ENCODE assay signal across 8 mouse cellular contexts in genomic region chr19:34879624-34880023, GRCm38 (mm10). TPM values are rescaled to one million over a fixed set of nuclear protein-coding genes. Genes with fewer than 3 reads are reported as not detected.
DNase-seq lines count a peak whose midpoint lies in the region; ATAC-seq lines count a peak whose summit lies in the region.

No protein-coding gene starts in this region.

- H3K4me3 ChIP-seq in megakaryocyte, embryonic 14.5 days (replicated peaks), result peak overlapping the region; percentile 97
- H3K4me3 ChIP-seq in forebrain, embryonic 15.5 days, result peak overlapping the region; percentile 80
- H3K4me3 ChIP-seq in limb, embryonic 13.5 days, result peak overlapping the region; percentile 88
- peak overlapping the region; percentile 85 for H3K4me3 ChIP-seq in stomach, embryonic 14.5 days (ENCODE audit: low read depth, low read length)

- no peaks in the 10 kb centered on the region for H3K9me3 ChIP-seq in megakaryocyte, embryonic 14.5 days
- H3K9me3 ChIP-seq in forebrain, embryonic 15.5 days, result no peaks in the 10 kb centered on the region
- H3K9me3 ChIP-seq in limb, embryonic 13.5 days, result no peaks in the 10 kb centered on the region
- H3K9me3 ChIP-seq in stomach, embryonic 14.5 days (ENCODE audit: control insufficient read depth, low read depth, low read length), result no peaks in the 10 kb centered on the region

- peak overlapping the region; percentile 95 for H3K27ac ChIP-seq in forebrain, embryonic 15.5 days (replicated peaks)
- H3K27ac ChIP-seq in limb, embryonic 13.5 days, result peak overlapping the region; percentile 97; the same call in 1 of the 2 replicates
- peak overlapping the region; percentile 97; the same call in 1 of the 2 replicates for H3K27ac ChIP-seq in stomach, embryonic 14.5 days (ENCODE audit: low read length)

- peak overlapping the region; percentile 94 for H3K9ac ChIP-seq in forebrain, embryonic 15.5 days (replicated peaks)
- peak overlapping the region; percentile 96 for H3K9ac ChIP-seq in limb, embryonic 13.5 days
- peak overlapping the region; percentile 95 for H3K9ac ChIP-seq in stomach, embryonic 14.5 days (replicated peaks; ENCODE audit: low read depth, low read length)

- peaks cover 45% of the 10 kb centered on the region for H3K4me1 ChIP-seq in megakaryocyte, embryonic 14.5 days
- peaks cover 18% of the 10 kb centered on the region for H3K4me1 ChIP-seq in forebrain, embryonic 15.5 days
- peaks cover 19% of the 10 kb centered on the region for H3K4me1 ChIP-seq in limb, embryonic 13.5 days
- peaks cover 7% of the 10 kb centered on the region for H3K4me1 ChIP-seq in stomach, embryonic 14.5 days (ENCODE audit: control insufficient read depth, insufficient read depth, low read length)

- no peak for DNase-seq in cerebellum, adult 11 months
- no peak for DNase-seq in left cerebral cortex, postnatal 14 days (ENCODE audit: low spot score in 2 of 2)
- DNase-seq in frontal cortex, adult 2 months (ENCODE audit: extremely low spot score in 1 of 2, low spot score in 1 of 2), result no peak

- intact Hi-C loops in left cerebral cortex, postnatal 14 days (cut with DNase I), result loop anchor here (2.0 to 5.0 kb wide), 2 partner anchors 41 to 52 kb away; no protein-coding TSS in a partner anchor

- no peak for ATAC-seq in megakaryocyte, adult 5-6 weeks (ENCODE audit: poor library complexity, severe bottlenecking)
- ATAC-seq in forebrain, embryonic 15.5 days (replicated peaks), result no peak
- ATAC-seq in limb, embryonic 13.5 days (ENCODE audit: low FRiP score, low read depth), result no peak
- no peak for ATAC-seq in stomach, embryonic 14.5 days (ENCODE audit: insufficient number of reproducible peaks, insufficient read depth, low FRiP score, low read depth)

- WGBS in forebrain, embryonic 15.5 days, result 16% methylated on average over 6 of the region's 6 CpGs
- WGBS in limb, embryonic 13.5 days, result 18% methylated on average over 6 of the region's 6 CpGs
- 20% methylated on average over 6 of the region's 6 CpGs for whole genome bisulfite sequencing in stomach, embryonic 14.5 days

- H3K36me3 ChIP-seq in megakaryocyte, embryonic 14.5 days (replicated peaks; ENCODE audit: low read length), result peaks cover under 1% of the 10 kb centered on the region
- H3K36me3 ChIP-seq in forebrain, embryonic 15.5 days, result no peaks in the 10 kb centered on the region
- no peaks in the 10 kb centered on the region for H3K36me3 ChIP-seq in limb, embryonic 13.5 days
- H3K36me3 ChIP-seq in stomach, embryonic 14.5 days (ENCODE audit: control insufficient read depth, insufficient read depth, low read length), result no peaks in the 10 kb centered on the region

- peak overlapping the region; percentile 75 for H3K4me2 ChIP-seq in forebrain, embryonic 15.5 days (replicated peaks)
- H3K4me2 ChIP-seq in limb, embryonic 13.5 days (replicated peaks), result peak overlapping the region; percentile 75
- H3K4me2 ChIP-seq in stomach, embryonic 14.5 days (replicated peaks; ENCODE audit: low read depth, low read length), result peak overlapping the region; percentile 62

- no peaks in the 10 kb centered on the region for H3K27me3 ChIP-seq in megakaryocyte, embryonic 14.5 days (replicated peaks)
- no peaks in the 10 kb centered on the region for H3K27me3 ChIP-seq in forebrain, embryonic 15.5 days
- no peaks in the 10 kb centered on the region for H3K27me3 ChIP-seq in limb, embryonic 13.5 days
- H3K27me3 ChIP-seq in stomach, embryonic 14.5 days (ENCODE audit: control insufficient read depth, insufficient read depth, low read length), result no peaks in the 10 kb centered on the region

RNA-seq across cellular contexts. Expression of gene Pank1, which starts 0.4 kb away (rescaled TPM):
- polyA plus RNA-seq in megakaryocyte, embryonic 14.5 days (2012; ENCODE audit: insufficient read depth, low replicate concordance), result 0.79 and 1.5 TPM in 2 replicates
- total RNA-seq in megakaryocyte, adult 5-6 weeks (2015), result 6.2 and 7.7 TPM in 2 replicates
- total RNA-seq in megakaryocyte, adult 5-6 weeks (2017), result 3.3 and 5.0 TPM in 2 replicates
- polyA plus RNA-seq in forebrain, embryonic 15.5 days (2015; fragmentation: Nextera tagmentation; extraction: Ambion mirVana), result 5.6 and 6.5 TPM in 2 replicates
- 6.1 and 7.4 TPM in 2 replicates for polyA plus RNA-seq in limb, embryonic 13.5 days (2015; fragmentation: Nextera tagmentation; extraction: Ambion mirVana)
- polyA plus RNA-seq in stomach, embryonic 14.5 days (2014; fragmentation: Nextera tagmentation; extraction: Ambion mirVana), result 9.6 and 10.0 TPM in 2 replicates
- 10 to 100 TPM; 17.1 to 18.9 TPM for total RNA-seq in left cerebral cortex, postnatal 14 days (2021)
- 7.5 and 8.4 TPM in 2 replicates for polyA plus RNA-seq in frontal cortex, adult 2 months (2012; rRNA removed)

RNA-seq across cellular contexts. Expression of gene Kif20b, which starts 42.5 kb away (rescaled TPM):
- polyA plus RNA-seq in megakaryocyte, embryonic 14.5 days (2012; ENCODE audit: insufficient read depth, low replicate concordance), result 0.68 and 1.2 TPM in 2 replicates
- total RNA-seq in megakaryocyte, adult 5-6 weeks (2015), result 72.8 and 96.1 TPM in 2 replicates
- total RNA-seq in megakaryocyte, adult 5-6 weeks (2017), result 96.4 and 102 TPM in 2 replicates
- 33.1 and 34.9 TPM in 2 replicates for polyA plus RNA-seq in forebrain, embryonic 15.5 days (2015; fragmentation: Nextera tagmentation; extraction: Ambion mirVana)
- 72.1 and 74.6 TPM in 2 replicates for polyA plus RNA-seq in limb, embryonic 13.5 days (2015; fragmentation: Nextera tagmentation; extraction: Ambion mirVana)
- 71.4 and 77.5 TPM in 2 replicates for polyA plus RNA-seq in stomach, embryonic 14.5 days (2014; fragmentation: Nextera tagmentation; extraction: Ambion mirVana)
- total RNA-seq in left cerebral cortex, postnatal 14 days (2021), result 1 to 10 TPM; 1.3 to 1.9 TPM
- polyA plus RNA-seq in frontal cortex, adult 2 months (2012; rRNA removed), result 1.5 and 1.7 TPM in 2 replicates

Comparison
In these comparisons a context has a peak if more than half of its experiments do, and no peak if none do; other contexts are left out.
1. RNA of gene Kif20b, which starts 42.5 kb away (polyA plus RNA-seq): 71.4 to 77.5 TPM in stomach, embryonic 14.5 days, 72.1 to 74.6 TPM in limb, embryonic 13.5 days and 33.1 to 34.9 TPM in forebrain, embryonic 15.5 days; 1.5 to 1.7 TPM in frontal cortex, adult 2 months and 0.68 to 1.2 TPM in megakaryocyte, embryonic 14.5 days; every median in the first group is over 10 times any median in the second.
2. Peak in every context shown above with its lines, with median percentiles within 50 percentile points of each other: H3K4me3 ChIP-seq, H3K27ac ChIP-seq, H3K4me2 ChIP-seq and H3K9ac ChIP-seq.